Mouse (Mus musculus) ES-Bruce4 (cell line): Measurements from ENCODE around the gene Wwp2. TPM values are rescaled to one million over a fixed set of nuclear protein-coding genes. Genes with fewer than 3 reads are reported as not detected.

ENCODE experiments used
- H3K27ac ChIP-seq: 2 replicates; pipeline ENCODE4 v1.5.1; 2012; ENCODE audit warnings: low read length, inconsistent platforms; ENCODE audit not compliant: insufficient read depth
- H3K27me3 ChIP-seq: 2 replicates; pipeline ENCODE4 v1.6.1; 2012; ENCODE audit warnings: mild to moderate bottlenecking, low read length, inconsistent platforms; ENCODE audit not compliant: control insufficient read depth, poor library complexity, insufficient read depth, severe bottlenecking
- H3K36me3 ChIP-seq: 2 replicates; pipeline ENCODE4 v1.6.1; 2012; ENCODE audit warnings: inconsistent platforms, mild to moderate bottlenecking, low read length, moderate library complexity; ENCODE audit not compliant: control insufficient read depth, poor library complexity, insufficient read depth, severe bottlenecking
- H3K4me1 ChIP-seq: one replicate; pipeline ENCODE4 v1.8.1; 2011; ENCODE audit warnings: low read length; ENCODE audit not compliant: control insufficient read depth, insufficient read depth
- H3K4me3 ChIP-seq: 2 replicates; pipeline ENCODE4 v1.5.1; 2011; ENCODE audit warnings: low read depth, mild to moderate bottlenecking, low read length
- H3K9ac ChIP-seq: 2 replicates; pipeline ENCODE4 v1.6.1; 2012; ENCODE audit warnings: low read depth, mild to moderate bottlenecking, inconsistent platforms; ENCODE audit not compliant: poor library complexity, severe bottlenecking
- H3K9me3 ChIP-seq: replicated peaks from 2 replicates; pipeline ENCODE4 v1.6.1; 2012; ENCODE audit warnings: mild to moderate bottlenecking, low read length, inconsistent platforms; ENCODE audit not compliant: control insufficient read depth, poor library complexity, insufficient read depth, severe bottlenecking
- CTCF ChIP-seq: IDR thresholded peaks from one replicate; pipeline ENCODE4 v1.8.1; 2011; ENCODE audit warnings: low read depth, low read length
- EP300 ChIP-seq: IDR thresholded peaks from 2 replicates; pipeline ENCODE4 v1.6.1; 2011; ENCODE audit warnings: low read depth, low read length; ENCODE audit not compliant: insufficient read depth
- POLR2A ChIP-seq: IDR thresholded peaks from one replicate; pipeline ENCODE4 v1.8.1; 2011; ENCODE audit warnings: low read length; ENCODE audit not compliant: insufficient read depth
- polyA plus RNA-seq: library from polyadenylated mRNA; stranded (reverse); fragments of >200 nt; gene quantifications from 2 replicates; pipeline ENCODE4 v1.2.4, GENCODE M21; 2011; ENCODE audit warnings: low read depth; ENCODE audit not compliant: missing spikeins, insufficient read depth, insufficient read length

Gene Wwp2
- polyA plus RNA-seq, 1 experiment, result 48.7 TPM

- no peaks in the 10 kb centered on the region for H3K36me3 ChIP-seq
- no peaks in the 10 kb centered on the region for H3K4me1 ChIP-seq
- peak overlapping the region; percentile 5; the same call in 1 of the 2 replicates for H3K4me3 ChIP-seq
- H3K9me3 ChIP-seq, result no peaks in the 10 kb centered on the region
- no peak overlapping the region for H3K9ac ChIP-seq
- TF ChIP-seq POLR2A (no peak), EP300 (no peak)
- H3K27me3 ChIP-seq, result no peaks in the 10 kb centered on the region
- H3K27ac ChIP-seq, result no peak overlapping the region
These were observed 110.0 kb downstream of the Wwp2 start for GRCm38 (mm10) chr8:107546154-107546553.

GRCm38 (mm10) chr8:107546817-107547216 lies 110.7 kb downstream of the Wwp2 start:
- H3K27ac ChIP-seq, result no peak overlapping the region
- H3K9ac ChIP-seq, result 0 out of 2 replicates have a peak overlapping the region, but pooled peaks have one; percentile 6
- no peaks in the 10 kb centered on the region for H3K27me3 ChIP-seq
- H3K4me3 ChIP-seq, result peak overlapping the region; percentile 5; the same call in 1 of the 2 replicates
- H3K36me3 ChIP-seq, result no peaks in the 10 kb centered on the region
- TF ChIP-seq EP300, result no peak
- no peak for TF ChIP-seq CTCF
- TF ChIP-seq POLR2A, result no peak
- no peaks in the 10 kb centered on the region for H3K4me1 ChIP-seq
- H3K9me3 ChIP-seq, result no peaks in the 10 kb centered on the region

- Histone ChIP-seq H3K36me3 (no peaks in the 10 kb centered on the region), H3K4me1 (no peaks in the 10 kb centered on the region), H3K27ac (no peak overlapping the region), H3K9ac (no peak overlapping the region), H3K27me3 (no peaks in the 10 kb centered on the region), H3K9me3 (no peaks in the 10 kb centered on the region), H3K4me3 (no peak overlapping the region)
- TF ChIP-seq EP300 (no peak), CTCF (no peak)
These were observed 116.1 kb downstream of the Wwp2 start for GRCm38 (mm10) chr8:107552234-107552633.

GRCm38 (mm10) chr8:107555231-107555630 lies 119.1 kb downstream of the Wwp2 start:
- Histone ChIP-seq H3K9me3 (no peaks in the 10 kb centered on the region), H3K4me1 (no peaks in the 10 kb centered on the region), H3K27me3 (no peaks in the 10 kb centered on the region), H3K4me3 (no peak overlapping the region), H3K36me3 (no peaks in the 10 kb centered on the region), H3K9ac (no peak overlapping the region), H3K27ac (no peak overlapping the region)
- TF ChIP-seq EP300 (no peak), POLR2A (no peak), CTCF (peak; percentile 68)

GRCm38 (mm10) chr8:107556511-107556936 lies 120.4 kb downstream of the Wwp2 start:
- Histone ChIP-seq H3K9ac (no peak overlapping the region), H3K4me1 (no peaks in the 10 kb centered on the region), H3K9me3 (no peaks in the 10 kb centered on the region), H3K27ac (no peak overlapping the region), H3K4me3 (no peak overlapping the region), H3K27me3 (no peaks in the 10 kb centered on the region), H3K36me3 (no peaks in the 10 kb centered on the region)
- TF ChIP-seq POLR2A (no peak), CTCF (no peak), EP300 (no peak)

- no peaks in the 10 kb centered on the region for H3K36me3 ChIP-seq
- H3K27ac ChIP-seq, result no peak overlapping the region
- no peak for TF ChIP-seq EP300
- TF ChIP-seq CTCF, result no peak
- TF ChIP-seq POLR2A, result no peak
- H3K27me3 ChIP-seq, result no peaks in the 10 kb centered on the region
- H3K4me3 ChIP-seq, result no peak overlapping the region
- no peaks in the 10 kb centered on the region for H3K4me1 ChIP-seq
- H3K9ac ChIP-seq, result no peak overlapping the region
- H3K9me3 ChIP-seq, result no peaks in the 10 kb centered on the region
These were observed 124.8 kb downstream of the Wwp2 start for GRCm38 (mm10) chr8:107560820-107561536.
